Mouse (Mus musculus) heart, adult 2 months (tissue): ENCODE data around the gene Sod1. TPM values are rescaled to one million over a fixed set of nuclear protein-coding genes. Genes with fewer than 3 reads are reported as not detected.
A peak's percentile ranks its signal among the peaks of the same experiment; 100 is the strongest.

ENCODE experiments used
- DNase-seq, 2 experiments: peaks; one replicate each; pipeline ENCODE4 v3.0.0; 2021
- H3K27ac ChIP-seq: fragments of 200-600 bp; 2 replicates; pipeline ENCODE4 v1.8.1; 2022
- H3K27me3 ChIP-seq: fragments of 200-500 bp; 2 replicates; pipeline ENCODE4 v1.6.1; 2012; ENCODE audit warnings: mild to moderate bottlenecking, low read length, inconsistent platforms, mixed read lengths; ENCODE audit not compliant: control insufficient read depth, insufficient read depth
- H3K36me3 ChIP-seq: fragments of 200-500 bp; 2 replicates; pipeline ENCODE4 v1.6.1; 2012; ENCODE audit warnings: low read length, inconsistent platforms; ENCODE audit not compliant: control insufficient read depth, insufficient read depth
- H3K4me1 ChIP-seq: fragments of 200-500 bp; 2 replicates; pipeline ENCODE4 v1.6.1; 2011; ENCODE audit warnings: low read length; ENCODE audit not compliant: control insufficient read depth, insufficient read depth
- H3K4me3 ChIP-seq: fragments of 200-600 bp; 2 replicates; pipeline ENCODE4 v1.8.1; 2022
- H3K79me2 ChIP-seq: fragments of 200-500 bp; replicated peaks from 2 replicates; pipeline ENCODE4 v1.6.1; 2012; ENCODE audit warnings: mild to moderate bottlenecking, inconsistent platforms, low read length, moderate library complexity, mixed read lengths; ENCODE audit not compliant: control insufficient read depth, insufficient read depth
- H3K9ac ChIP-seq: fragments of 200-500 bp; 2 replicates; pipeline ENCODE4 v1.6.1; 2012; ENCODE audit warnings: low read depth, mild to moderate bottlenecking, control low read depth, inconsistent platforms, low read length, mixed read lengths
- CTCF ChIP-seq: fragments of 200-600 bp; IDR thresholded peaks from 2 replicates; pipeline ENCODE4 v1.8.1; 2022; ENCODE audit warnings: antibody characterized with exemption, mild to moderate bottlenecking, moderate library complexity
- EP300 ChIP-seq: fragments of 200-500 bp; IDR thresholded peaks from 2 replicates; pipeline ENCODE4 v1.6.1; 2011; ENCODE audit warnings: low read depth, low read length, control low read depth; ENCODE audit not compliant: insufficient read depth
- POLR2A ChIP-seq: fragments of 200-500 bp; IDR thresholded peaks from 2 replicates; pipeline ENCODE4 v1.6.1; 2011; ENCODE audit warnings: mild to moderate bottlenecking, low read depth, low read length, control low read depth; ENCODE audit not compliant: insufficient read depth
- WGBS: fragments of 180-500 bp; shearing (Covaris S2); methylation state at CpG from one replicate; pipeline ENCODE4 v1.1.7; 2018; 5-methylcytosine and 5-hydroxymethylcytosine counted together
- intact Hi-C: fragments of 180-260 bp; cut with DNase I; formaldehyde crosslinking; loops from one replicate; pipeline ENCODE4 v1.15.1; 2025
- polyA plus RNA-seq: library from polyadenylated mRNA; depleted of rRNA; stranded (reverse); fragments of >200 nt; gene quantifications from 2 replicates; pipeline ENCODE4 v1.2.3, GENCODE M21; 2012
- total RNA-seq, 2 experiments: library from RNA; stranded (reverse); gene quantifications; 2 replicates each; pipeline ENCODE4 v1.2.3; 2021

Gene Sod1
- total and polyA plus RNA-seq, 3 experiments = 422 to 572 (median 499) TPM

DNA sequence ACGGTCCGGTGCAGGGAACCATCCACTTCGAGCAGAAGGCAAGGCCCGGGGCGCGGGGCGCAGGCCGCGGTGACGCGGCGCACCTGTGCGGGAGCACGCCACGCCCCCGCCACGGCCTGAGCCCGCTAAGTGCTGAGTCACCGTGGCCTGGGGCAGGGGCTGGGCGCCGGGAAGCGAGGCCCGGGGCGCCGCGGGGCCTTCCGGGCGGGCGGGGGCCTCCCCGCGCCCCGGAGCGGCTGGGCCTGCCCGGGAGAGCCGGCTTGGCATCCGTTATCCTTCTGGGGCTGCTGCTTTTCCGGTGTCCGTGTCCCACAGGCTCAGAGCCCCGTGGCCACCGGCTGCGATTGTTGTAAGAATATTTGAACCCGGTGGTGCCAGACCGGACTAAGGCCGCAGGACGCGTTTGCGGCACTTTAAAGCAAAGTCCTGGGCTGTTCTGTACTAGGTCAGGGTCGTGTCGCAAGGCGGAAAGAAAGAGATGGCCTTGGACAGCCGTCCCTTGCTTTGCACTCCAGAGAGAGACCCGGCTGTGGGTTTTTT lies 408 bp downstream of the Sod1 start:
- Histone ChIP-seq H3K9ac (peak overlapping the region; percentile 85), H3K4me1 (peaks cover 8% of the 10 kb centered on the region), H3K4me3 (peak overlapping the region; percentile 78), H3K27me3 (no peaks in the 10 kb centered on the region), H3K36me3 (peaks cover 15% of the 10 kb centered on the region), H3K79me2 (peaks cover 3% of the 10 kb centered on the region), H3K27ac (peak overlapping the region; percentile 91)
- intact Hi-C loops = loop anchor here (2.0 kb wide), 2 partner anchors 24 to 64 kb away; partner anchors contain the start of gene Scaf4
- DNase-seq = peak in 1 of 2 experiments; percentile 79
- TF ChIP-seq EP300 (no peak), CTCF (no peak), POLR2A (no peak)
- WGBS = under 1% methylated on average over 50 of the region's 52 CpGs

- Histone ChIP-seq H3K27ac (peak overlapping the region; percentile 91), H3K9ac (peak overlapping the region; percentile 85), H3K36me3 (peaks cover 15% of the 10 kb centered on the region), H3K4me1 (peaks cover 8% of the 10 kb centered on the region), H3K27me3 (no peaks in the 10 kb centered on the region), H3K79me2 (peaks cover 3% of the 10 kb centered on the region), H3K4me3 (peak overlapping the region; percentile 78)
- intact Hi-C loops = loop anchor here (2.0 kb wide), 2 partner anchors 25 to 63 kb away; partner anchors contain the start of gene Scaf4
- 2% methylated on average over 20 of the region's 20 CpGs for WGBS
- TF ChIP-seq EP300 (no peak), POLR2A (no peak), CTCF (no peak)
- no peak for DNase-seq
Measured at GRCm38 (mm10) chr16:90221441-90222070, 1.0 kb downstream of the Sod1 start.

DNA sequence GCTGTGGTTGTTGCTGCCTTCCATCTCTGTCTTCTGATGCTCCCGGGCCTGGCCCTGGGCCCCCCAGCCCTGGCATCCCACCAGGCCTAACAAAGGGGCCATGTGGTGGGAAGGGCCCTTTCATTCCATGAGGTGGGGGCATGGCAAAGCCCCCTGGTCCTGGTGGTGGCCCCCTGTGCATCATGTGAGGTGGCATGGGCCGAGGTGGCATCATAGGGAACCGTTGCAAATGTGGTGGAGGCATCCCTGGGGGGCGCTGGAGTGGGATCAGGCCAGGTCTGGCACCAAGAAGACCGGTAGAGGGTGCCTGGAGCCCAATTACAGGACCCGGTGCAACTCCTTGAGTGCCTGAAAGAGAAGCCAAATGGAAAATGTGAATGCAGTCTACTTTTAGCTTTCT lies 9.3 kb downstream of the Sod1 start:
- Histone ChIP-seq H3K27ac (no peak overlapping the region), H3K4me3 (no peak overlapping the region), H3K9ac (no peak overlapping the region), H3K79me2 (no peaks in the 10 kb centered on the region), H3K27me3 (no peaks in the 10 kb centered on the region), H3K36me3 (peaks cover 2% of the 10 kb centered on the region; the same call in 1 of the 2 replicates), H3K4me1 (no peaks in the 10 kb centered on the region)
- 83% methylated on average over 6 of the region's 6 CpGs for WGBS
- TF ChIP-seq CTCF (no peak), POLR2A (no peak), EP300 (no peak)
- DNase-seq = no peak
- intact Hi-C loops = no loop called here

GRCm38 (mm10) chr16:90231302-90231701 lies 10.7 kb downstream of the Sod1 start:
- DNase-seq = no peak
- no peak for TF ChIP-seq CTCF
- no peak for TF ChIP-seq POLR2A
- no peak for TF ChIP-seq EP300
- Histone ChIP-seq H3K27me3 (no peaks in the 10 kb centered on the region), H3K79me2 (no peaks in the 10 kb centered on the region), H3K36me3 (peaks cover 2% of the 10 kb centered on the region; the same call in 1 of the 2 replicates), H3K9ac (no peak overlapping the region), H3K27ac (no peak overlapping the region), H3K4me3 (no peak overlapping the region), H3K4me1 (no peaks in the 10 kb centered on the region)
- intact Hi-C loops = no loop called here
- WGBS = 92% methylated on average over 7 of the region's 7 CpGs

GRCm38 (mm10) chr16:90233702-90234101 lies 13.1 kb downstream of the Sod1 start:
- no peak overlapping the region for H3K4me3 ChIP-seq
- no peak overlapping the region for H3K27ac ChIP-seq
- no peaks in the 10 kb centered on the region for H3K36me3 ChIP-seq
- H3K4me1 ChIP-seq = no peaks in the 10 kb centered on the region
- intact Hi-C loops = no loop called here
- 95% methylated on average over 10 of the region's 10 CpGs for WGBS
- no peak for DNase-seq
- H3K9ac ChIP-seq = no peak overlapping the region
- TF ChIP-seq POLR2A (no peak), CTCF (no peak), EP300 (no peak)
- H3K79me2 ChIP-seq = no peaks in the 10 kb centered on the region
- no peaks in the 10 kb centered on the region for H3K27me3 ChIP-seq

DNA sequence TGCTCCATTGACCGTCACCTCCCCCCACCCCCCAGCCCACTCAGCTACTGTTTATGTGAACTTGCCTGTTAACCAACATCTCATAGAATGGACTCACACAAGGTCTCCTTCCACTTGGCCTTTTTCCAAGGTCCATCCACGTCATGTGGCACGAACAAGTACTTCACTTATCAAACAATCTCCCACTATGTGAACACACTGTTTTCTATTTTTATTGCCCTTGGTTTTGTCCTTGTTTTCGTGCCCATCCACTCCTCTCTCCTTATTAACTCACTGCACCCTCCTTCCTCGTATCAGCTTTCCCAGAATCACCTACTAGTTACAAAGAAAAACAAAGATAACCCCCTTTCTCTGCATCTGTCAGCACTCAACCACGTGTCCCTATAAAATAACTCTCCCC lies 14.1 kb downstream of the Sod1 start:
- no peak for DNase-seq
- Histone ChIP-seq H3K27ac (no peak overlapping the region), H3K4me3 (no peak overlapping the region), H3K9ac (no peak overlapping the region), H3K27me3 (no peaks in the 10 kb centered on the region), H3K36me3 (no peaks in the 10 kb centered on the region), H3K4me1 (no peaks in the 10 kb centered on the region), H3K79me2 (no peaks in the 10 kb centered on the region)
- no peak for TF ChIP-seq CTCF
- TF ChIP-seq POLR2A = no peak
- TF ChIP-seq EP300 = no peak
- 27% methylated on average over 6 of the region's 6 CpGs for WGBS
- intact Hi-C loops = no loop called here
